Mouse (Mus musculus) embryonic fibroblast, embryonic 13.5 days (primary cell): ENCODE measurements around the gene Glra4.

Source experiments
- CTCF ChIP-seq: IDR thresholded peaks from 2 replicates; pipeline ENCODE4 v1.5.1; 2011; ENCODE audit warnings: mild to moderate bottlenecking, control low read depth, low read length, moderate library complexity, borderline replicate concordance; ENCODE audit not compliant: insufficient read depth
- POLR2A ChIP-seq: IDR thresholded peaks from 2 replicates; pipeline ENCODE4 v1.6.1; 2011; ENCODE audit warnings: low read depth, mild to moderate bottlenecking, control low read depth, low read length, moderate library complexity

DNA sequence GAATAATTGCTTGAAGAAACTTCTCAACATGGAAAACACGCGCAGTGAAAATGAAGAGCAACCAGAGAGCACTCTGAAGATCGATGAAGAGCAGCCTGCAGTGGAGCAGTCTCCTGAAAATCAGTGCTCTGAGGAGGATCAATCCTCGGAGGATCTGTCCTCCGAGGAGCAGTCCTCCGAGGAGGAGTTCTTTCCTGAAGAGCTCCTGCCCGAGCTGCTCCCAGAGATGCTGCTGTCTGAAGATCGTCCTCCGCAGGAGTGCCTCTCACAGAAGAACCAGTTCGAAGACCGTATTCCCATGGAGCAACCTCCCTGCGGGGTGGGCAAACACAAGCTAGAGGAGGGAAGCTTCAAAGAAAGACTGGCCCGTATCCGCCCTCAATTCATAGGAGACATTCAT, 71.2 kb downstream of the Glra4 start:
- TF ChIP-seq POLR2A (no peak), CTCF (no peak)
